Mouse (Mus musculus) midbrain, embryonic 10.5 days (tissue): ENCODE measurements at regions not wholly inside any gene's neighbourhood (a gene's known extent, or its start where the extent isn't known, plus 50 kb on each side); places are given as distances from the start of the nearest gene placed in this dataset.
"Not testable (repeated sequence)": the region's sequence is repeated elsewhere in the genome, so short reads cannot be mapped to it uniquely, and the experiment has no call there.

Source experiments
- DNase-seq: peaks from one replicate; pipeline ENCODE4 v3.0.0-alpha.2; 2017; ENCODE audit warnings: low spot score
- H3K27ac ChIP-seq: fragments of 300-500 bp; sonication (generic); replicated peaks from 2 replicates; pipeline ENCODE4 v1.5.1; 2016; ENCODE audit warnings: mild to moderate bottlenecking
- H3K27me3 ChIP-seq: fragments of 300-500 bp; sonication (generic); 2 replicates; pipeline ENCODE4 v1.6.1; 2016; ENCODE audit warnings: low read depth, mild to moderate bottlenecking; ENCODE audit not compliant: poor library complexity, severe bottlenecking
- H3K36me3 ChIP-seq: fragments of 300-500 bp; sonication (generic); 2 replicates; pipeline ENCODE4 v1.6.1; 2016; ENCODE audit warnings: mild to moderate bottlenecking, moderate library complexity
- H3K4me1 ChIP-seq: fragments of 300-500 bp; sonication (generic); 2 replicates; pipeline ENCODE4 v1.6.1; 2016
- H3K4me3 ChIP-seq: fragments of 300-500 bp; sonication (generic); 2 replicates; pipeline ENCODE4 v1.5.1; 2016; ENCODE audit warnings: mild to moderate bottlenecking, moderate library complexity
- H3K9me3 ChIP-seq: fragments of 300-500 bp; sonication (generic); replicated peaks from 2 replicates; pipeline ENCODE4 v1.6.1; 2016; ENCODE audit warnings: mild to moderate bottlenecking
- WGBS: fragments of 180-500 bp; shearing (Covaris S2); methylation state at CpG from one replicate; pipeline ENCODE4 v1.1.7; 2016; 5-methylcytosine and 5-hydroxymethylcytosine counted together

- 11% methylated on average over 10 of the region's 10 CpGs for WGBS
- H3K27ac ChIP-seq, result no peak overlapping the region
- no peaks in the 10 kb centered on the region for H3K27me3 ChIP-seq
- 0 out of 2 replicates have a peak, but pooled peaks cover 2% of the 10 kb centered on the region for H3K9me3 ChIP-seq
- no peak overlapping the region for H3K4me3 ChIP-seq
- no peaks in the 10 kb centered on the region for H3K36me3 ChIP-seq
- peak; percentile 62 for DNase-seq
- H3K4me1 ChIP-seq, result peaks cover 14% of the 10 kb centered on the region; the same call in 1 of the 2 replicates
Observed at GRCm38 (mm10) chr8:113984845-113985244, 136.3 kb upstream of the Adamts18 start.

- no peaks in the 10 kb centered on the region for H3K9me3 ChIP-seq
- H3K36me3 ChIP-seq, result no peaks in the 10 kb centered on the region
- H3K4me1 ChIP-seq, result peaks cover 14% of the 10 kb centered on the region; the same call in 1 of the 2 replicates
- WGBS, result 64% methylated on average over 11 of the region's 11 CpGs
- H3K27ac ChIP-seq, result no peak overlapping the region
- H3K27me3 ChIP-seq, result no peaks in the 10 kb centered on the region
- no peak for DNase-seq
- H3K4me3 ChIP-seq, result no peak overlapping the region
Observed at GRCm38 (mm10) chr8:113985471-113985870, 136.9 kb upstream of the Adamts18 start.

GRCm38 (mm10) chr8:113985948-113986347, 137.4 kb upstream of the Adamts18 start:
- Histone ChIP-seq H3K36me3 (no peaks in the 10 kb centered on the region), H3K27me3 (no peaks in the 10 kb centered on the region), H3K4me1 (peaks cover 14% of the 10 kb centered on the region; the same call in 1 of the 2 replicates), H3K27ac (no peak overlapping the region), H3K9me3 (no peaks in the 10 kb centered on the region), H3K4me3 (no peak overlapping the region)
- DNase-seq, result no peak
- WGBS, result 65% methylated on average over 7 of the region's 7 CpGs

GRCm38 (mm10) chr8:113990718-113991117, 142.2 kb upstream of the Adamts18 start:
- Histone ChIP-seq H3K4me3 (no peak overlapping the region), H3K27ac (no peak overlapping the region), H3K36me3 (no peaks in the 10 kb centered on the region), H3K27me3 (no peaks in the 10 kb centered on the region), H3K9me3 (no peaks in the 10 kb centered on the region), H3K4me1 (0 out of 2 replicates have a peak, but pooled peaks cover 3% of the 10 kb centered on the region)
- DNase-seq, result no peak
- 88% methylated on average over 9 of the region's 9 CpGs for WGBS

- DNase-seq, result no peak
- Histone ChIP-seq H3K27me3 (no peaks in the 10 kb centered on the region), H3K4me3 (no peak overlapping the region), H3K9me3 (no peaks in the 10 kb centered on the region), H3K36me3 (no peaks in the 10 kb centered on the region), H3K4me1 (no peaks in the 10 kb centered on the region), H3K27ac (no peak overlapping the region)
- WGBS, result 81% methylated on average over 6 of the region's 6 CpGs
Observed at GRCm38 (mm10) chr8:113998881-113999280, 134.5 kb upstream of the Nudt7 start.

GRCm38 (mm10) chr8:114001674-114002073, 131.7 kb upstream of the Nudt7 start:
- Histone ChIP-seq H3K36me3 (no peaks in the 10 kb centered on the region), H3K27me3 (no peaks in the 10 kb centered on the region), H3K4me1 (no peaks in the 10 kb centered on the region), H3K9me3 (no peaks in the 10 kb centered on the region), H3K27ac (no peak overlapping the region), H3K4me3 (no peak overlapping the region)
- no peak for DNase-seq
- whole genome bisulfite sequencing, result 87% methylated on average over 2 of the region's 2 CpGs

GRCm38 (mm10) chr8:114004436-114004835, 128.9 kb upstream of the Nudt7 start:
- WGBS, result 88% methylated on average over 7 of the region's 7 CpGs
- H3K4me3 ChIP-seq, result no peak overlapping the region

GRCm38 (mm10) chr8:114006587-114006986, 126.8 kb upstream of the Nudt7 start:
- no peaks in the 10 kb centered on the region for H3K27me3 ChIP-seq
- H3K9me3 ChIP-seq, result no peaks in the 10 kb centered on the region
- no peak overlapping the region for H3K27ac ChIP-seq
- WGBS, result 85% methylated on average over 5 of the region's 5 CpGs
- H3K36me3 ChIP-seq, result no peaks in the 10 kb centered on the region
- no peaks in the 10 kb centered on the region for H3K4me1 ChIP-seq
- DNase-seq, result no peak
- no peak overlapping the region for H3K4me3 ChIP-seq

More at GRCm38 (mm10) chr8:114004436-114004835, 128.9 kb upstream of the Nudt7 start:
- H3K36me3 ChIP-seq, result no peaks in the 10 kb centered on the region
- no peaks in the 10 kb centered on the region for H3K27me3 ChIP-seq
- H3K9me3 ChIP-seq, result no peaks in the 10 kb centered on the region
- DNase-seq, result no peak
- no peak overlapping the region for H3K27ac ChIP-seq
- H3K4me1 ChIP-seq, result no peaks in the 10 kb centered on the region

- Histone ChIP-seq H3K27ac (no peak overlapping the region), H3K36me3 (no peaks in the 10 kb centered on the region), H3K27me3 (no peaks in the 10 kb centered on the region), H3K4me1 (no peaks in the 10 kb centered on the region), H3K4me3 (no peak overlapping the region), H3K9me3 (no peaks in the 10 kb centered on the region)
- 91% methylated on average over 10 of the region's 10 CpGs for WGBS
- no peak for DNase-seq
Observed at GRCm38 (mm10) chr8:114007103-114007502, 126.3 kb upstream of the Nudt7 start.

GRCm38 (mm10) chr8:114018364-114018763, 115.0 kb upstream of the Nudt7 start:
- Histone ChIP-seq H3K36me3 (no peaks in the 10 kb centered on the region), H3K4me1 (no peaks in the 10 kb centered on the region), H3K27ac (no peak overlapping the region), H3K4me3 (no peak overlapping the region), H3K9me3 (no peaks in the 10 kb centered on the region), H3K27me3 (no peaks in the 10 kb centered on the region)
- 89% methylated on average over 5 of the region's 5 CpGs for WGBS
- no peak for DNase-seq

GRCm38 (mm10) chr8:114030141-114030540, 103.2 kb upstream of the Nudt7 start:
- not testable (repeated sequence) for H3K4me1 ChIP-seq, H3K4me3 ChIP-seq, H3K27ac ChIP-seq, H3K9me3 ChIP-seq, DNase-seq, H3K36me3 ChIP-seq, H3K27me3 ChIP-seq
- WGBS, result 93% methylated on average over 9 of the region's 9 CpGs

GRCm38 (mm10) chr8:114052426-114052825, 80.9 kb upstream of the Nudt7 start:
- H3K27me3 ChIP-seq, result no peaks in the 10 kb centered on the region
- H3K27ac ChIP-seq, result no peak overlapping the region
- WGBS, result 93% methylated on average over 8 of the region's 8 CpGs
- no peaks in the 10 kb centered on the region for H3K4me1 ChIP-seq
- H3K36me3 ChIP-seq, result no peaks in the 10 kb centered on the region
- no peak overlapping the region for H3K4me3 ChIP-seq
- H3K9me3 ChIP-seq, result peaks cover 8% of the 10 kb centered on the region
- DNase-seq, result no peak

- Histone ChIP-seq H3K36me3 (no peaks in the 10 kb centered on the region), H3K9me3 (no peaks in the 10 kb centered on the region), H3K27me3 (no peaks in the 10 kb centered on the region), H3K4me1 (no peaks in the 10 kb centered on the region), H3K4me3 (no peak overlapping the region), H3K27ac (no peak overlapping the region)
- no peak for DNase-seq
Observed at GRCm38 (mm10) chr8:114063566-114063965, 69.8 kb upstream of the Nudt7 start.

GRCm38 (mm10) chr8:114072330-114072729, 61.0 kb upstream of the Nudt7 start:
- H3K9me3 ChIP-seq, result no peaks in the 10 kb centered on the region
- H3K36me3 ChIP-seq, result no peaks in the 10 kb centered on the region
- no peaks in the 10 kb centered on the region for H3K4me1 ChIP-seq
- H3K27me3 ChIP-seq, result no peaks in the 10 kb centered on the region
- DNase-seq, result no peak
- WGBS, result 89% methylated on average over 8 of the region's 8 CpGs
- no peak overlapping the region for H3K27ac ChIP-seq
- no peak overlapping the region for H3K4me3 ChIP-seq
